Mouse (Mus musculus): ENCODE measurements around the gene Arhgap23. TPM values are rescaled to one million over a fixed set of nuclear protein-coding genes. Genes with fewer than 3 reads are reported as not detected.

The Arhgap23 gene
- 68.9 and 77.2 TPM in 2 replicates for polyA plus RNA-seq (2012; rRNA removed)

DNA sequence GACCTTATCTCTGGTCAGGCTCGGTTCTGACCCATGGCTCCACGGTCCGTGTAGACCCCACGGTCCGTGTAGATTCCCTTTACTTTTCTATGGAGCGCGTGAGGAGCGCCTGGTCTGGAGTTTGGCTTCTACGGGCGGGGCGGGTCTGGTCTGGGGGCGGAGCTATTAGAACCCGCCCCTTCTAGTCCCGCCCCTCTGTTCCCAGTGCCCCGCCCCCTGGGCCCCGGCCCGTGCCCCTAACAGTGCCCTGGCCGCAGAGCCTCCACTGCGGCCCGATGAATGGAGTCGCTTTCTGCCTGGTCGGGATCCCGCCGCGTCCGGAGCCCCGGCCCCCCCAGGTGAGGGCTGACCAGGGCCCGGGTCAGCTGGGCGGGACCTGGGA, at the start of gene Arhgap23:
Gene Arhgap23, plus strand, starts transcription at position 204 of the 382 bp plus-strand sequence.
- Histone ChIP-seq H3K4me3 (replicated peaks; ENCODE audit: insufficient read depth, low read depth, low read length) (peak within 1 kb of the TSS; percentile 40), H3K27me3 (ENCODE audit: control insufficient read depth, insufficient read depth, low read length) (no peaks in the 10 kb centered on the region), H3K27ac (ENCODE audit: insufficient read depth, low read length) (peak within 1 kb of the TSS; percentile 79), H3K4me1 (ENCODE audit: control insufficient read depth, insufficient read depth, low read length) (peaks cover 13% of the 10 kb centered on the region; the same call in 1 of the 2 replicates)
- TF ChIP-seq CTCF (IDR thresholded peaks at IDR 0.05; ENCODE audit: borderline replicate concordance, insufficient read depth, low read depth, low read length), result no peak
- WGBS, result 9% methylated on average over 29 of the region's 29 CpGs
- DNase-seq, result no peak

DNA sequence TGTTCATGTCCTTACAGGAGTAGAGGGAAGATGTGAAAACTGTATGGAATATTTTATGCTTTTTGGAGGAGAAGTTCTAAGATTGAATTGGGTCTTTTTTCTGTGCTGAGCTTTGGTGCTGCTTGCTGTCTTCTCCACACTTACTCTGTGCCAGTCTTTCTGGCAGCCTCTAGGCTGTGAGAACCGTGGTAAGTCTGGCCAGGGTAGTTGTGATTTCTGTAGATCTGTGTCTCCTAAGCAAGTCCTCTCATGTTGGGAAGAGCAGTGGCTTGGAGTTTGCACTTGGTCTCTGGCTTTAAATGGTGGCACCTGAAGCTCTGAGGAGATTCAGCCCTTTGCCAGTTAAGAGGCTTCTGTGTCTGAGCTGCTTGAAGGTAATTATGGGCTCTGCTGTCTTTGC, 49.8 kb upstream of the Arhgap23 start:
- TF ChIP-seq POLR2A (IDR thresholded peaks at IDR 0.05; ENCODE audit: borderline replicate concordance, insufficient read depth, low read length) (no peak), CTCF (IDR thresholded peaks at IDR 0.05; ENCODE audit: borderline replicate concordance, insufficient read depth, low read depth, low read length) (no peak)
- DNase-seq, result peak in 1 of 2 experiments; percentile 61
- WGBS, result 4% methylated on average over 1 of the region's 1 CpGs
- Histone ChIP-seq H3K27me3 (ENCODE audit: control insufficient read depth, insufficient read depth, low read length) (no peaks in the 10 kb centered on the region), H3K4me3 (replicated peaks; ENCODE audit: insufficient read depth, low read depth, low read length) (peak overlapping the region; percentile 50), H3K4me1 (ENCODE audit: control insufficient read depth, insufficient read depth, low read length) (peaks cover 19% of the 10 kb centered on the region), H3K27ac (ENCODE audit: insufficient read depth, low read length) (peak overlapping the region; percentile 32)

DNA sequence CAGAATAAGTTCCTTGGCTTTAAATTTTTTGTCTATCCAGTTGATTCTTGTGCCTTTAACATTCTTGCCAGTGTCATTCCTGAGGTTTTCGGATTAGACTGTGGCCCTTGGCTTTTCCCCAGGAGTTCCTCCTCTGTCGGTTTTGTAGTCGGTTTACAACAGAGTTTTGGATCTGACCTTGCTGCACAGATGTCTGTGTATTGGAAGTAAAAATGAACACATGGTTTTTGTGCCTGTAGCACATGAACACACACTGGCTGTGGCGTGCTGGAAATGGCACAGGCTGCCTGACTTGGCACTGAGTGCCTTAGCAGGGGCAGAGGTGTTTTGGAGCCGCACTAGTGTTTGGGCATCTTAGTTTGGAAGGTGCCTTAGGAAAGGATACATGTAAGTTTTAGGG, 46.8 kb upstream of the Arhgap23 start:
- 8% methylated on average over 5 of the region's 5 CpGs for WGBS
- peak overlapping the region; percentile 36 for H3K4me3 ChIP-seq (replicated peaks; ENCODE audit: insufficient read depth, low read depth, low read length)
- DNase-seq, result peak; percentile 64 to 74
- TF ChIP-seq POLR2A (IDR thresholded peaks at IDR 0.05; ENCODE audit: borderline replicate concordance, insufficient read depth, low read length), result no peak
- no peak for TF ChIP-seq CTCF (IDR thresholded peaks at IDR 0.05; ENCODE audit: borderline replicate concordance, insufficient read depth, low read depth, low read length)
- H3K27ac ChIP-seq (ENCODE audit: insufficient read depth, low read length), result peak overlapping the region; percentile 88
- H3K27me3 ChIP-seq (ENCODE audit: control insufficient read depth, insufficient read depth, low read length), result no peaks in the 10 kb centered on the region
- peaks cover 31% of the 10 kb centered on the region for H3K4me1 ChIP-seq (ENCODE audit: control insufficient read depth, insufficient read depth, low read length)

DNA sequence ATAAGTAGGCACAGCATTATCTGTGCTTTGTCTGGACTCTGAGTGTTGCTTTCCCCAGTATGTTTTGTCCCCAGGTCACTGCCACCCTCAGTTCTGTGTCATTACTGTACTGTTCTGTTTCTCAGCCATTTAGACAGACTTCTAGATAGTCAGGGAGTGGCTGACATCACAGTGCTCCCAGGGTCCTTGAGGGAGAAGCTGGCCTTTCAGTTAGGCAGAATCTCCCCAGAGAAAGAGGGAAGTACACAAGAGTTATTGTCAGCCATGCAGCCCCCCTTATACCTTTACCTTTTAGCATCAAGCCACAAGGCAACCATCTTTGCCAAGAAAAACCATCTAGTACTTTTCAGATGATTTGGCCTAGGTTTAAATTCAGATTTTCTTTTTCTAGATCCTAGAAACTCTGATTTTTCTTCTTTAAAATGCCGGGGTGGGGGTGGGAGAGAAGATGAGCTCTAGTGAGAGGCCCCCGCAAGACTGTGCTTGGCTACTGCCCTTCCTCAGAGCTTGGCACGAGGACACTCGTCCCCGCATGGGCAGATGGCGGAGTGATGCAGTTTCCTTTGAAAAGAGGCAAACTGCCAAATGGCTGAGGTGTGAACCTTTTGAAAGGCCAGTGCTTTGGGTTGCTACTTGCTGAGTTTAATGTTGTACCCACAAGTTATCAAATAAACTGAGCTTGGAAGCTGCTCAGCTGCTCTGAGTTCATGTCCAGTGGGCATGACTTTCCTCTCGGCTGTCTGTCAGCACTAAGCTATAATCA, 44.8 kb upstream of the Arhgap23 start:
- peaks cover 36% of the 10 kb centered on the region for H3K4me1 ChIP-seq (ENCODE audit: control insufficient read depth, insufficient read depth, low read length)
- DNase-seq, result peak; percentile 92 to 99
- 4% methylated on average over 7 of the region's 7 CpGs for WGBS
- no peak overlapping the region for H3K4me3 ChIP-seq (replicated peaks; ENCODE audit: insufficient read depth, low read depth, low read length)
- H3K27me3 ChIP-seq (ENCODE audit: control insufficient read depth, insufficient read depth, low read length), result no peaks in the 10 kb centered on the region
- no peak; the same call in 1 of the 2 replicates for TF ChIP-seq POLR2A (IDR thresholded peaks at IDR 0.05; ENCODE audit: borderline replicate concordance, insufficient read depth, low read length)
- TF ChIP-seq CTCF (IDR thresholded peaks at IDR 0.05; ENCODE audit: borderline replicate concordance, insufficient read depth, low read depth, low read length), result no peak
- H3K27ac ChIP-seq (ENCODE audit: insufficient read depth, low read length), result peak overlapping the region; percentile 95

DNA sequence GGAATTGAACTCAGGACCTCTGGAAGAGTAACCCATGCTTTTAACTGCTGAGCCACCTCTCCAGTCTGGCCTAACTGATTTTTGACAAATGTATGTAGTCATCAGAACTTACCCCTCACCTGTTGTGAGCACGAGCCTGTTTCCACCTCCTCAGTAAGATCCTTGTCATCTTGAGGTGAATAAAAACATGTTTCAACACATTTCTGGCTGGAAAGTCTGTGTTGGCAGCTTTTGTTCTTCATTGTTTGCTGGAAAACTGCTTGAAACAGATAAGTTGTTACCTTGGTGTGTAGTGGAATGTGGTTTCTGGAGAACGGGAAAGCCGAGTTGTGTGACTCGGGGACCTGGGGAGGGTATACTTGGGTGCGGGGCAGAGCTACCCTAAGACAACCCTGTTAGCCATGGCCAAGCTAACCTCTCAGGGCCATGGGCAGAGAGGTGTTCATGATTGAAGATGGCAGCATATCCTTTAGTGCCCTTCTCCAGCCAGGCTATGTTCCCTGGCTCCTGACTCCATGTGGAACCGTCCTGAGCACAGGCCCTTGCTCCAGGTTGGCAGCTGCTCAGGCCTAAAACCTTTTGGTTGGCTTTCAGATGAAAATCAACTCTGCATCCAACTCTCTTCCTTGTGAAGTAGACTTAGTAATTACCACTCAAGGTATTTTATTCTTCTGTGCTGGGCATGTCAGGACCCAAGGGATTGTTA, 43.0 kb upstream of the Arhgap23 start:
- H3K27me3 ChIP-seq (ENCODE audit: control insufficient read depth, insufficient read depth, low read length), result no peaks in the 10 kb centered on the region
- peaks cover 36% of the 10 kb centered on the region for H3K4me1 ChIP-seq (ENCODE audit: control insufficient read depth, insufficient read depth, low read length)
- no peak overlapping the region for H3K4me3 ChIP-seq (replicated peaks; ENCODE audit: insufficient read depth, low read depth, low read length)
- H3K27ac ChIP-seq (ENCODE audit: insufficient read depth, low read length), result peak overlapping the region; percentile 95
- DNase-seq, result peak; percentile 67 to 80
- WGBS, result 42% methylated on average over 6 of the region's 6 CpGs
- TF ChIP-seq POLR2A (IDR thresholded peaks at IDR 0.05; ENCODE audit: borderline replicate concordance, insufficient read depth, low read length) (no peak), CTCF (IDR thresholded peaks at IDR 0.05; ENCODE audit: borderline replicate concordance, insufficient read depth, low read depth, low read length) (no peak)

DNA sequence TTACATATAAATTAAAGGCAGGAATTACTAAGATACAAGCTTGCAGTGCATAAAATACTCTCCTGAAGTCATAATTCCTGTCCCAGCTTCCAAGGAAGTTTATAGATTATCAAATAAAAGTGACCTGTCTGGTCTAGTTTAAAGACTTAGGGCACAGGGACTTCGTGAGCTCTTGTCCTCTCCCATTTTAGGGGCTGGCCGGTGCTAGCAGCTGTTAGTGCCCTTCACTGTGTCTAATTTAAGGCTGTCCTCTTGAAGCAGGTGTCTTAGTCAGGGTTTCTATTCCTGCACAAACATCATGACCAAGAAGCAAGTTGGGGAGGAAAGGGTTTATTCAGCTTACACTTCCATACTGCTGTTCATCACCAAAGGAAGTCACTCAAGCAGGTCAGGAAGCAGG, 41.9 kb upstream of the Arhgap23 start:
- H3K4me1 ChIP-seq (ENCODE audit: control insufficient read depth, insufficient read depth, low read length), result peaks cover 30% of the 10 kb centered on the region
- 43% methylated on average over 2 of the region's 2 CpGs for WGBS
- no peak overlapping the region for H3K27ac ChIP-seq (ENCODE audit: insufficient read depth, low read length)
- no peaks in the 10 kb centered on the region for H3K27me3 ChIP-seq (ENCODE audit: control insufficient read depth, insufficient read depth, low read length)
- no peak overlapping the region for H3K4me3 ChIP-seq (replicated peaks; ENCODE audit: insufficient read depth, low read depth, low read length)
- no peak for DNase-seq
- TF ChIP-seq POLR2A (IDR thresholded peaks at IDR 0.05; ENCODE audit: borderline replicate concordance, insufficient read depth, low read length) (no peak), CTCF (IDR thresholded peaks at IDR 0.05; ENCODE audit: borderline replicate concordance, insufficient read depth, low read depth, low read length) (no peak)

DNA sequence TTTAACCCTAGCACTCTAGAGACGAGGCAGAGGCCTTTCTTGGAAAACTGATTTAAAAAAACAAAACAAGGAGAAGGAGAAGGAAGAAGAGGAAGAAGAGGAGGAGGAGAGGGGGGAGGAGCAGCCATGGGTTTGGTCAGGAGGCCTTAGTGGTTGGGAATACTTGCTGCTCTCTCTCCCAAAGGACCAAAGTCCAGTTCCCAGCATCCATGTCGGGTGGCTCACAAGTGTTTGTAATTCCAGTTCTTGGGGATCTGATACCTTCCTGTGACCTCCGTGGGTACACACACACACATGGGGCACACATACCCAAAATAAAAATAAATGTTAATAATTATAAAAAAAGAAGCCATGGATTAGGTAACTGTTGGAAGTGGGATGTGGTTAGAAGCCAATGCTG, 35.3 kb upstream of the Arhgap23 start:
- Histone ChIP-seq H3K27me3 (ENCODE audit: control insufficient read depth, insufficient read depth, low read length) (no peaks in the 10 kb centered on the region), H3K4me3 (replicated peaks; ENCODE audit: insufficient read depth, low read depth, low read length) (no peak overlapping the region), H3K4me1 (ENCODE audit: control insufficient read depth, insufficient read depth, low read length) (no peaks in the 10 kb centered on the region; the same call in none of the 2 replicates), H3K27ac (ENCODE audit: insufficient read depth, low read length) (no peak overlapping the region)
- no peak for DNase-seq
- TF ChIP-seq CTCF (IDR thresholded peaks at IDR 0.05; ENCODE audit: borderline replicate concordance, insufficient read depth, low read depth, low read length) (no peak), POLR2A (IDR thresholded peaks at IDR 0.05; ENCODE audit: borderline replicate concordance, insufficient read depth, low read length) (no peak)
- 74% methylated on average over 3 of the region's 3 CpGs for WGBS

DNA sequence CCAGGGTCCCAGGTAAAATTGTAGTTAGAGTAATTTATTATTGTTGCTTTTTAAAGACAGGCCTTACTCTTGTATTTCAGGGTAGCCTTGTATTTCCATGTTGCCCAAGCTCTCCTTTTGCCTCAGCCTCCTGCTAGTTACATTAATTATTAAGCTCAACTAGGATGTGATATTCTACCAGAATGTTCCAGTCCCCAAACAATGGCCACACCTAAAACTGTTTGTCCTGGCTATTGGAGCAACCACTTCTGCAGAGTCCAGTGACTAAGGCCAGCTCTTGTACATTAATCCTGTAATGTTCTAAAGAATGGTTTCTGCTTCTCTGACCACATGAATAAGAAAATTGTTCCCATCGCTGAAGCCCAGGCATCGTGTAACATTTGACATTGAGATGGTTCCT, 32.3 kb upstream of the Arhgap23 start:
- Histone ChIP-seq H3K4me3 (replicated peaks; ENCODE audit: insufficient read depth, low read depth, low read length) (no peak overlapping the region), H3K27ac (ENCODE audit: insufficient read depth, low read length) (no peak overlapping the region), H3K4me1 (ENCODE audit: control insufficient read depth, insufficient read depth, low read length) (no peaks in the 10 kb centered on the region; the same call in 1 of the 2 replicates), H3K27me3 (ENCODE audit: control insufficient read depth, insufficient read depth, low read length) (no peaks in the 10 kb centered on the region)
- no peak for DNase-seq
- TF ChIP-seq POLR2A (IDR thresholded peaks at IDR 0.05; ENCODE audit: borderline replicate concordance, insufficient read depth, low read length), result no peak
- no peak for TF ChIP-seq CTCF (IDR thresholded peaks at IDR 0.05; ENCODE audit: borderline replicate concordance, insufficient read depth, low read depth, low read length)
- 94% methylated on average over 2 of the region's 2 CpGs for WGBS

All from cerebellum, adult 2 months (tissue).